Mouse (Mus musculus) olfactory bulb, adult 2 months (tissue): ENCODE data around the gene Lxn.

ENCODE experiments used
- CTCF ChIP-seq: fragments of 200-500 bp; IDR thresholded peaks from 2 replicates; pipeline ENCODE4 v1.5.1; 2012; ENCODE audit warnings: low read depth, mild to moderate bottlenecking, low read length, moderate library complexity; ENCODE audit not compliant: insufficient read depth
- POLR2A ChIP-seq: fragments of 200-500 bp; IDR thresholded peaks from 2 replicates; pipeline ENCODE4 v1.6.1; 2012; ENCODE audit warnings: mild to moderate bottlenecking, low read depth, low read length, moderate library complexity; ENCODE audit not compliant: insufficient read depth

GRCm38 (mm10) chr3:67496310-67496709, 32.6 kb upstream of the Lxn start:
- TF ChIP-seq CTCF (no peak), POLR2A (no peak)
